13 mouse cellular contexts compared by ENCODE assay signal in genomic region chr17:49342636-49343035, GRCm38 (mm10).
"Had no signal": no experiment of that assay in that cellular context is flagged by ENCODE, and none has a peak within 500 bp of the region (broad histone marks: within the 10 kb centered on the region; RNA-seq: fewer than 3 reads in every experiment).

No protein-coding gene starts in this region.

- H3K4me2 ChIP-seq: limb, embryonic 15.5 days; liver, embryonic 13.5 days; midbrain, embryonic 12.5 days; neural tube, embryonic 13.5 days had no signal

- H3K4me3 ChIP-seq: limb, embryonic 15.5 days; liver, embryonic 13.5 days; midbrain, embryonic 12.5 days; neural tube, embryonic 13.5 days had no signal

- H3K4me1 ChIP-seq: limb, embryonic 15.5 days; liver, embryonic 13.5 days; midbrain, embryonic 12.5 days; neural tube, embryonic 13.5 days had no signal

- H3K9me3 ChIP-seq: limb, embryonic 15.5 days; midbrain, embryonic 12.5 days had no signal

- H3K9ac ChIP-seq: limb, embryonic 15.5 days; liver, embryonic 13.5 days; liver, postnatal 0 days; midbrain, embryonic 12.5 days; neural tube, embryonic 13.5 days had no signal

- H3K36me3 ChIP-seq: limb, embryonic 15.5 days; liver, embryonic 13.5 days; midbrain, embryonic 12.5 days; neural tube, embryonic 13.5 days had no signal

- DNase-seq: layer of hippocampus, postnatal 36 days; liver, embryonic 13.5 days; liver, postnatal 0 days; retina, postnatal 1 day; right cerebral cortex, postnatal 4 days; spleen, adult 18-20 months; thymus, adult 18-20 months; thymus, postnatal 14 days had no signal

- H3K27me3 ChIP-seq: limb, embryonic 15.5 days; liver, embryonic 13.5 days; midbrain, embryonic 12.5 days; neural tube, embryonic 13.5 days had no signal

- H3K27ac ChIP-seq: limb, embryonic 15.5 days; liver, embryonic 13.5 days; midbrain, embryonic 12.5 days; neural tube, embryonic 13.5 days had no signal

- ATAC-seq: intestine, embryonic 16.5 days; liver, postnatal 0 days; midbrain, embryonic 16.5 days had no signal
